Mouse (Mus musculus) megakaryocyte-erythroid progenitor cell, adult 5-6 weeks (primary cell): ENCODE data around the gene Slc39a2. TPM values are rescaled to one million over a fixed set of nuclear protein-coding genes. Genes with fewer than 3 reads are reported as not detected.
"Not testable (repeated sequence)": the region's sequence is repeated elsewhere in the genome, so short reads cannot be mapped to it uniquely, and the experiment has no call there.

Source experiments
- ATAC-seq: replicated peaks from 2 replicates; pipeline ENCODE4 v1.8.0; 2016; ENCODE audit warnings: mild to moderate bottlenecking, inconsistent platforms; ENCODE audit not compliant: severe bottlenecking, poor library complexity, low FRiP score, low TSS enrichment
- total RNA-seq, 2 experiments: library from RNA; stranded (forward) in 1 of 2; stranded (reverse) in 1 of 2; fragments of 200-1000, 215-1000 nt in 1 of 2; fragments of >200 nt in 1 of 2; fragmentation: Nextera tagmentation in 1 of 2; gene quantifications; 2 replicates each; pipeline ENCODE4 v1.2.3; 2014 to 2017

Slc39a2 gene
- total RNA-seq (2014; fragmentation: Nextera tagmentation) (0.69 and 1.4 TPM in 2 replicates), total RNA-seq (2017) (not detected in 2 replicates)

GRCm38 (mm10) chr14:51892191-51892939 is at the start of gene Slc39a2:
Gene Slc39a2 (plus strand): TSS chr14:51892889.
- no peak for ATAC-seq

- ATAC-seq = no peak
These were observed 48.8 kb upstream of the Slc39a2 start for GRCm38 (mm10) chr14:51843882-51844281.

GRCm38 (mm10) chr14:51846566-51846965 is 46.1 kb upstream of the Slc39a2 start:
- no peak for ATAC-seq

GRCm38 (mm10) chr14:51851006-51851405 is 41.7 kb upstream of the Slc39a2 start:
- 0 out of 2 replicates have a peak, but pooled peaks have one; percentile 61 for ATAC-seq

GRCm38 (mm10) chr14:51853399-51853798 is 39.3 kb upstream of the Slc39a2 start, which contains the start of gene Ear6:
Gene Ear6 (plus strand): TSS chr14:51853699.
- no peak for ATAC-seq

GRCm38 (mm10) chr14:51855280-51855679 is 37.4 kb upstream of the Slc39a2 start:
- not testable (repeated sequence) for ATAC-seq

GRCm38 (mm10) chr14:51863603-51864002 is 29.1 kb upstream of the Slc39a2 start:
- ATAC-seq = not testable (repeated sequence)

- no peak for ATAC-seq
These were observed 21.9 kb upstream of the Slc39a2 start for GRCm38 (mm10) chr14:51870756-51871155.

- ATAC-seq = no peak
These were observed 20.9 kb upstream of the Slc39a2 start for GRCm38 (mm10) chr14:51871741-51872140.

GRCm38 (mm10) chr14:51877517-51877916 is 15.2 kb upstream of the Slc39a2 start:
- no peak for ATAC-seq

- peak; percentile 63 for ATAC-seq
These were observed 9.1 kb upstream of the Slc39a2 start for GRCm38 (mm10) chr14:51883527-51884030.

GRCm38 (mm10) chr14:51884031-51884544 is 8.6 kb upstream of the Slc39a2 start:
- no peak for ATAC-seq

- peak; percentile 99 for ATAC-seq
These were observed 7.9 kb upstream of the Slc39a2 start, which contains the start of gene Mettl17 for GRCm38 (mm10) chr14:51884598-51885331. Gene Mettl17 (plus strand): TSS chr14:51884842.

- ATAC-seq = no peak
These were observed 6.6 kb upstream of the Slc39a2 start for GRCm38 (mm10) chr14:51886051-51886450.

GRCm38 (mm10) chr14:51889833-51890232 is 2.9 kb upstream of the Slc39a2 start:
- ATAC-seq = no peak

GRCm38 (mm10) chr14:51893094-51893794 is 555 bp downstream of the Slc39a2 start:
- peak; percentile 39 for ATAC-seq

GRCm38 (mm10) chr14:51893809-51894208 is 1.1 kb downstream of the Slc39a2 start:
- ATAC-seq = peak; percentile 52

GRCm38 (mm10) chr14:51895071-51895470 is 2.4 kb downstream of the Slc39a2 start:
- no peak for ATAC-seq

GRCm38 (mm10) chr14:51896019-51896418 is 3.3 kb downstream of the Slc39a2 start:
- no peak; the same call in 1 of the 2 replicates for ATAC-seq
